Mouse (Mus musculus) left cerebral cortex, adult 8-10 months (tissue): ENCODE results near the gene Fcgrt. TPM values are rescaled to one million over a fixed set of nuclear protein-coding genes. Genes with fewer than 3 reads are reported as not detected.

Experiments used
- DNase-seq, 2 experiments: peaks; one replicate each; pipeline ENCODE4 v3.0.0; 2022; ENCODE audit warnings: low spot score in 2 of 2
- total RNA-seq, 4 experiments: library from RNA; stranded (reverse); gene quantifications; 2 replicates each; pipeline ENCODE4 v1.2.4; 2022

Gene Fcgrt
- total RNA-seq, 4 experiments from 2014 or later: 18.6 to 21.9 (median 19.9) TPM

DNA sequence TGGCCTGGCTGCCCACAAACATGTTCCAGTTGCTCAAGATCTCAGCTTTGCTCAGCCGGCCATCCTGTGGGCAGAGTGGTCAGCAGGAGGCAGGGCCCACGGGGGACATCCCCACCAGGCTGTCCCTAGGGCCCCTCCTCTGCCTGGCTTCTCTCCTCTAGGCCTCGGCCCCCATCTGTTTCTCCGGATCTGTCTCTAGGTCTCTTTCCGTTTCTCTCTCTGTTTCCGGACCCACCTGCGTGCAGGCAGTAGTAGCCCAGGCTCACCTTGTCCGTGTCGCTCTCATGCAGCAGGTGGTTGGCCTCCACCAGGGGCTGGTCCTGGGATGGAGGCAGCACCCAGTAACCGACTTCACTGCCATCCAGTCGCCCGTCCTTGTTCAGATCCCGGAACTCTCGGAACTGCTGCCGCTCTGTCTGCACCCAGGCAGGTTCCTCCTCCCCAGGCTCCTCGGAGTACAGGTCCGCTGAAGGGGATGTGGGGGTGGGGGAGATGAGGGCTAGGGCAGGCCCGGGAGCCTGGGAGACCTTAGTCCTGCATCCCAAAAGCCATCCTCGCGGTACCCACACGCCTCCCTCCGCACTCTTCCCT is 20.3 kb downstream of the Fcgrt start:
- no peak for DNase-seq

DNA sequence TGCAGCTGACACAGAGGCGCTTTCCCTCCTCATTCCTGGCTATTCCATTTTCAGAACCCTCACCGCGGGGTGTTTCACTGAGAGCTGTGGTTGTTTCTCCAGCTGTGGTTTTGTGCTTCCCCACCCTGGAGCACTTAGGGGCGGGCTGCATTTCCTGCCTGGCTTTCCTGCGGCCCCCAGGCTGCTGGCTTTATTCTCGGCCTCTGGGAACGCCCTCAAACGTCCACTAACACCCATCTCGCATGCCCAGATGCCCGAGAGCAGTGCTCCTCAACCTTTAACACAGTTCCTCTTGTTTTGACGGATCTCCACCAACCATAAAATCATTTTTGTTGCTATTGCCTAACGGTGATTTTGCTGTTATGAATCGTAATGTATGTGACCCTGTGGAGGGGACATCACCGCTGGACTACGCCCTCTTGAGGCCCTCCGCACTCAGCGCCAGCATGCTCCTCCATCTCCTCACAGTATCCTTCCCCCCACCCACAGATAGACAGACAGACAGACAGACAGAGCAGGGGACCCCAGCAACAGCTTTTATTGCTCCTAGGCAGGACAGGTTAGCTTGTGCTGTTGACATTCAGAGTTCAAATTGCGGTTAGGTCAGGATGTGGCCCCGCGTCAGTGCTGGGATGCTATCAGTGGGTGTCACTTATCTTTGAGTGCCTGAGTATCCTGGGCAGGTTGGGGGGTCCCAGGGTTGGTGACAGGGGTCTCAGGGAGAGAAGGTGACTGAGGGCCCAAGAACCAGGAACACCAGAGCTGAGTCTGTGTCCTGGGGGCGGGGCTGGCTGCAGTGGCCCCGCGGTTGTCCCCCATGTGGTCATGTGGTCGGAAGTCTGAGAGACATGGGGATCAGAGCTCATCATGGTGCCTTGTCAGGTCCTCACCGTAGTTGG is 21.0 kb downstream of the Fcgrt start:
- no peak for DNase-seq

DNA sequence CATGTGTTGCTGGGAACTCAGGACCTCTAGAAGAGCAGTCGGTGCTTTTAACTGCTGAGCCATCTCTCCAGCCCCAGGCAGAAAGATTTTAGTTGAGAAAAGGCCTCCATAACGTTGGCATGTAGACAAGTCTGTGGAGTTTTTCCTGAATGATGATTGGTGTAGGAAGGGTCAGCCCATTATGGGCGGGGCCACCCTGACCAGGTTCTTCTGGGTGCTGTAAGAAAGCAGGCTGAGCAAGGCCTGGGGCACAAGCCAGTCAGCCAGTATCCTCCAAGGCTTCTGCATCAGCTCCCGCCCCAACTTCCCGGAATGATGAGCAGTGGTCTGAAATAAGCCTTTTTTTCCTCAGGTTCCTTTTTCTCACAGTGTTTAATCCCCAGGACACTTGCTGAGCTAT is 22.6 kb downstream of the Fcgrt start:
- DNase-seq: no peak

DNA sequence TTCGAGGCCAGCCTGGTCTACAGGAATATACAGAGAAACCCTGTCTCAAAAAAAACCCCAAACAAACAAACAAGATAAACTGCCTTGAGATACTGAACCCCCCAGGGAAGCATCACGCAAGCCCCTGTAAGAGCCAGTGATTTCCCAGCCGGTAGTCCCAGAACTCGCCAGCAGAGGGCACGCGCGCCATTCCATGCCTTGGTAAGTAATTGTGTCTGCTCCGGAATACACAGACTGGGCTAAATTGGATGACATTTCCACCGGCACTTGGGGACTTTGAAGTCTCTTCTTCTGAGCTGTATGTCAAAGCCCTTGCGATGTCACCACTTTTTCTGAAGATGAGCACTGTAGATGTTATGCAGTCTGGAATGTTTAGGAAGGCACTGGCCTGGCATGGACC is 23.8 kb downstream of the Fcgrt start:
- peak; percentile 70 to 96 for DNase-seq

DNA sequence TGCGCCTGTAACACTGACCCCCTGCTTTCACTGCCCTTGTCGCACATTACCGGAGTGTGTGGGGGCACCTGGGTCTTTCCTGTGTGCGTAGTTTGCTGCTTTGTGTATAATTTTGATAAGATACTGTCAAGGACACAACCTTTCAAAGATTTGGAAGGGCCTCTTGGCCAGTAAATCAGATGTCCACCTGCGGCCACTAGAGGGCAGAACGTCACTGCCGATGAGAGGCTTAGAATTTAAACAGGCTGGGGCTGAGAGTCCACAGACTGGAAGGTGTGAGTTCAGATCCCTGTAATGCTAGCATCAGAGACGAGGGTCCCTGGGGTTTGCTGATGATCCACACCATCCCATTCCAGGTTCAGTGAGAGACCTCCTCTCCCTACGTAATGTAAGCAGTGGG is 25.1 kb downstream of the Fcgrt start:
- DNase-seq: no peak

DNA sequence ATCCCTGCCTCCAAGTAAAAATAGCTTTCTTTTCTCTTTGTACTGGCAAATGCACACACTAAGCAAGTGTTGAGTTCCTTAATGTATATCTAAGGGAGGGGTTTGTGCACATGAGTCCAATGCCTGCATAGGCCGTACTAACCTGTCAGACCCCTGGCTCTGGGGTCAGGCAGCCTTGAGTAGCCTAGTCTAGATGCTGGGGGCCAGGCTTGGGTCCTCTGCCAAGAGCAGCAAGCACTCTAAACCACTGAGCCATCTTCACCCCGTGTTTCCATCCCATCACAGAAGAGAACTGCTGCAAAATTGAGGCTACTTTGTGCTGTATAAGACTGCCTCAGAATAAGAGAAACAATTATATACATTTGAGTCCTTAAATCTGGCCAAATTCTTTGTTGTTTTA is 25.8 kb downstream of the Fcgrt start:
- DNase-seq: no peak

DNA sequence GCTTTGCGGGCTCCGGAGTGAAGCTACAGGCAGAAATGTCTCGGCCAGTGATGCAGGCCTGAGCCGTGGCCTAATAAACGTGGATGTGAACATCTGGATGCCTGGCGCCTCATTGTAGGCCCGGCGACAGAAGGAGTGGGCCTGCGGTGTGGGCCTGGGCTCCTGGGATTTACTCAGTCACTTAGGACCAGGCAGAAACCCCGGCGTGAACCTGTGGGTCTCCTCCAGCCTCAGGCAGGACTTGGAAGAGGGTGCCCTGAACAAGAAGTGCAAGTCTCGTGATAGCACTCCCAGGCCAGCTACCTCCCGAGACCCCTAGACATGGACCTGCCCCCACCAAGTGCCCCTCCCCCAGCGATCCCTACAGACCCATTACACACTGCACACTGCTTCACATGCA is 26.3 kb downstream of the Fcgrt start:
- no peak for DNase-seq

DNA sequence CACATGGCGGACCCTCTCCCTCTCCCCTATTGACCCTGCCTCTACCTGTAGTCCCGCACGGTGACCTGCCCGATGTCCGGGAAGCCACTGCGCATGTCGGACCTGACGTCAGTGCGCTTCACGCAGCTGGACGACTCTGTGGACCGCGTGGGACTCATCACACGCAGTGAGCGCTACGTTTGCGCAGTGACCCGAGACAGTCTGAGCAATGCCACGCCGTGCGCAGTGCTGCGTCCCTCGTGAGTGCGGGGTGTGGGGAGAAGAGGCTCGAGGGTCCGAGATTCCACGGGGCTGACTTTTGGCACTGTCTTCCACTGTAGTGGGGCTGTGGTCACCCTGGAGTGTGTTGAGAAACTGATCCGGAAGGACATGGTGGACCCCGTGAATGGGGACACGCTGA is 27.1 kb downstream of the Fcgrt start:
- DNase-seq: no peak

DNA sequence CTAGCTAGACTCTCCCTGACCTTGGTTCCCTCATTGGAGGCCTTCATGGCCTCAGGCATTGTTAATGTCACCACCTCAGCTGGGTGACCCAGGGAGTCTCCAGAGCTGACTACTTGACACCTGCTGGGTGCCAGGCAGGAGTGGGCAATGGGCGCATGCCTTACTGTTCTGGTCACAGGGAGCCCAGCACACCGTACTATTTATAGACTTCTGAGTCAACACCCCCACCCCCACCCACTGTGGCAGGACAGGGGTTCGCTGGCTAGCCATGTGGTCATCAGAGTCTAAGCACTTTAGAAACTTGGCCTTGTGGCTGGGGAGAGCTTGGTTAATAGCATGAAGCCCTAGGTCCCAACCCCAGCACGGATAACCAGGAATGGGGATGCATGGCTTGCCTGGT is 28.2 kb downstream of the Fcgrt start:
- no peak for DNase-seq

DNA sequence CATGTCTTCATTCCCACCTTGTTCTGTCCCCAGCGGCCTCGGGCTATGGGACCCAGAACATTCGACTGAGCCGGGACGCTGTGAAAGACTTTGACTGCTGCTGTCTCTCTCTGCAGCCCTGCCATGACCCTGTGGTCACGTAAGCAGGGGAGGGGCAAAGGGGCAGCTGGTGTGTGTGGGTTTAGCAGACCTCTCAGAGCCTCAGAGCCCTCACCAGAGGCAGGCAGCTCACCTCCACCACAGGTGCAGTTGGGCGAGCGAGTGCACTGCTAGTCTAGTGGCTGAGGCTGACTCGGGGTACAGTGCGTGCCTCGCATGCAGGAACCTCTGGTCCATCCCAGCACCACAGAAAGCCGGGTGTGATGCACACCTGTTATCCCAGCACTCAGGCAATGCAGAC is 29.7 kb downstream of the Fcgrt start:
- DNase-seq: no peak

DNA sequence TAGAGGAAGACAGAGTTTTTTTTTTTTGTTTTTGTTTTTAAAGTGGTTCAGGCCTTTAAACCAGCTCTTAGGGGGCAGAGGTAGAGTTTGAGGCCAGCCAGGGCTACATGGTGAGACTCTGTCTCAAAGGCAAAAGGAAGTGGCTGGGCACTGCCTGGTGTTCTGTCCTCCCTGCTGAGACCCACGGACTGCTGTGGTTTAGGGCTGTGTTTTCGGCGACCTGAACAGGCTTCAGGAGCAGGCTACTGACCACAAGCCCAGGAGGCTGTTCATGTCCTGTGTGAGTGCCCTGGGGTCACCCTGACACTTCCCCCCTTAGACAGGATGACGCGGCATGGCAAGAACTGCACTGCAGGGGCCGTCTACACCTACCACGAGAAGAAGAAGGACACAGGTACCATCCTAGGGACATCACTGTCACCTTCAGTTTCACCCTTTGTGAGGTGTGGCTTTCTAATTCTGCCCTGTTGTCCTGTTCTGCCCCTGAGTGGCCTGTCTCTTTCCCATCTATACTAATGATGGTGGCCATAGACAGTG is 30.4 kb downstream of the Fcgrt start:
- no peak for DNase-seq

DNA sequence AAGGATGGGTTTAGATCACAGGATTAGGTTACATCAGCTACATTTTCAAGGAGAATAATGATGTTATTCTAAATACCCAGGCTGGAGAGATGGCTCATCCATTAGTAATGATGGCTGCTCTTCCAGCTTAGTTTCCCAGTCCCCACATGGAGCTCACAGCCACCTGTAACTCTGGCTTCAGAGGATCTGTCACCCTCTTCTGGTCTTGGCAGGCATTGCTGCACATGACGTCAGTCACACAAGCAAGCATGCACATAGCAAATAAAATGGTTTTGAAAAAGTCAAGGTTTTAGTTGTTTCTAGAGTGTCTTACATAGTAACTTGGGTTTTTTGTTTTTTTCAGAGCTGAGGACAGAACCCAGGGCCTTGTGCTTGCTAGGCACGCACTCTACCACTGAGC is 31.4 kb downstream of the Fcgrt start:
- no peak for DNase-seq

DNA sequence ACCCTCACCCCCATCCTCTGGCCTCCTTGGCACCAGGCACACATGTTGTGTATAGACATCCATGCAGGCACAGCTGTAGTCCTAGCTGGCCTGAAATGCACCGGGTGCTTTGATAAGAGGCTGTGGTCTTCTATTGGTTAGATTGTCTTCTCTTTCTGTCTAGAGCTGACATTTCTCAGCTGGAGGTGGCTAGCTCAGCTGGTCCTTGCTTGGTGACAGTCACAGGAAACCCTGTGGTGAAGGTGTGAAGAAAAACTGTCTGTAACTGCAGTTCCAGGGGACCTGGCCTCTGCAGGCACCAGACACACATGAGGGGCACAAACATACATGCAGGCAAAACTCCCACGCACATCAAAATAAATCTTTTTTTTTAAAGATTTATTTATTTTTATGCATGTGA is 34.0 kb downstream of the Fcgrt start:
- no peak for DNase-seq

DNA sequence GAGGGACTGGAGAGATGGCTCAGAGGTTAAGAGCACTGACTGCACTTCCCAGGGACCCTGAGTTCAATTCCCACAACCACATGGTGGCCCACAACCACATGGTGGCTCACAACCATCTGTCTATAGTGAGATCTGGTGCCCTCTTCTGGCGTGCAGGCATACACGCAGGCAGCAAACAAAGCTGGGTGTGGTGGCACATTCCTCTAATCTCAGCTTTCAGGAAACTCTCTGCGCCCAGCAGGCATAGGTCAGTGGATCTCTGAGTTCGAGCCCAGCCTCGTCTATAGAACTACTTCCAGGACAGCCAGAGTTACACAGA is 35.7 kb downstream of the Fcgrt start:
- no peak for DNase-seq

DNA sequence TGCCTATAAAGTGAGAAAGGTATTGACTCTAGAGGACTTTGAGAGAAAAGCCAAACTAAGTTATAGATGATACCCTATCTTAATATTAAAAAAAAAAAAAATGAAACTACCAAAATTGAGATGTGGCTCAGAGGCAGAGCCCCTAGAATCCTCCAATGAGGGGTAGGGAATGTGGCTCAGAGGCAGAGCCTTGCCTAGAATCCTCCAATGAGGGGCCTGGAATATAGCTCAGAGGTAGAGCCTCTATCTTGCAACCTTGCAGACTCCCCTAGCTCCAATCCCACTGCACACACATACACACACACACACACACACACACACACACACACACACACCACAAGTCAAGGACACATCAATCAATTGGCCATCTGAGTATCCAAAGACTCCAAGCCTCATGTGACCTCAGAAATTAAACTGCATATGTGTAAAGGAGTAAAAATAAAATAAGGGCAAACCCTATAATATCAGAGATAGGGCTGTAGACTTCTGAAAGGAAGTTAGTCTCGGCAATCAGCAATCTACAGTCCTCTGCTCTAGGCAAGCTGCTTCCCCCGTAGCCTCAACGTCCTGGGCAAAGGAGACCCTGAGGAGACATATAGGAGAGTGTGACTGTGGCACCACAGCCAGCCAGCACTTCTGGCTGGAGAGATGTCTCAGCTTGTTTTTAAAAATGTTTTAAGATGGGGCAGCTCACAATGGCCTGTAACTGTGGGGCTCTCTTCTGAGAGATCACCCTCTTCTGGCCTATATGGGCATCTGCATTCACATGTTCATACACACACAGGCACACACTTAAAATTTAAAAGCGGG is 36.3 kb downstream of the Fcgrt start:
- no peak for DNase-seq

DNA sequence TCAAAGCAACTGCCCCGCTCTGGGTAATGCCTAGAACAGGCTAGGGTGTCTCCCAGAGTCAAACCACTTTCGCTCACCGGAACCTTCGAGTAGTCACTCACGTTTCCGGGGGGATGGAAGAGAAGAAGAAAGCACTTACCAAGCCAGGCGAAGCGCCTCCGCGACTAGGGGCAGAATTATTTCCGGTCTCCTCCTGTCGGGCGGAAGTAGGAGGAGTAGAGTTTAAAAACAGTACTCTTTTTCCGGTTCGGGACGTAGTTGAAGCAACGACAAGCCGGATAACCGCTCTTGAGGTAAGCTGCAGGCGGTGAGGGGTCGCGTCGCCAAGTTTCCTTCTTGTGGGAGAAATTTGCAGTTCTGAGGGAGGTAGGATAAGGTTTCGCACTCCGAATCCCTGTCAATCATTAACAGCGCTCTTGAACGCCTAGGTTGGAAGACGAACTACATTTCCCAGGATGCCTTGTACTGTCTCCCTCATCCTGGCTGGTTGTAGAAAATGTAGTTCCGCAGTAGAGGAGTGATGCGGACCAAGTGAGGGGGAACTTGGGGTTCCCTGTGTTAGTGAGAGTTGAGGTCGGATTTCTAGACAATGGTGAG is 41.3 kb downstream of the Fcgrt start, which contains the start of the genes Nosip and Prrg2:
Gene Nosip, plus strand, starts transcription at position 191 of the 597 bp plus-strand sequence.
Gene Prrg2, minus strand, starts transcription at position 439 of the 597 bp plus-strand sequence.
- peak; percentile 94 to 96 for DNase-seq

DNA sequence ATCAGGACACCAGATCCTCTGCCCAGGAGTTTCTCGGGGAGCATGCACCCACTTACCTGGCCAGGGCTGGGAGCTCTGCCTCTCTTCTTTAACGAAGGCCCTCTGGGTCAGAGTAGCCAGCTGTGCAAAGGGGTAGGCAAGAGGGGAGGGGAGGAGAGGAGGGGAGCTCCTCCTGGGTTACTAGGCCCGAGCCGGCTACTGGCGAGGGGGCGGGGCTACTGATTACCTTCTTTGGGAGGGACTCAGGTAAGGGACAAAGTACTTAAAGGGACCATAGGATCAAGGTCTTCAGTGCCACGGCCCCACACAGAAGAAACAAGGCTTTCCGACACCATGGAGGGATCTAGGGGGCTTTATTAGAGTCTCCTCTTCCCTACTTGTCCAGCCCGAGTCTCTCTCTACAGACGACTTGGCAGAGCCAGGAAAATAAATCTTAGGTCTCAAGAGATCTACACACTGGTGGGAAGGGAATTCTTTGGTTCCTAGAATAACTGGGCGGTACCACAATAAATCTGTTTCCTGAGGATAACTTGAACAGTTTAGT is 42.0 kb downstream of the Fcgrt start:
- no peak for DNase-seq

DNA sequence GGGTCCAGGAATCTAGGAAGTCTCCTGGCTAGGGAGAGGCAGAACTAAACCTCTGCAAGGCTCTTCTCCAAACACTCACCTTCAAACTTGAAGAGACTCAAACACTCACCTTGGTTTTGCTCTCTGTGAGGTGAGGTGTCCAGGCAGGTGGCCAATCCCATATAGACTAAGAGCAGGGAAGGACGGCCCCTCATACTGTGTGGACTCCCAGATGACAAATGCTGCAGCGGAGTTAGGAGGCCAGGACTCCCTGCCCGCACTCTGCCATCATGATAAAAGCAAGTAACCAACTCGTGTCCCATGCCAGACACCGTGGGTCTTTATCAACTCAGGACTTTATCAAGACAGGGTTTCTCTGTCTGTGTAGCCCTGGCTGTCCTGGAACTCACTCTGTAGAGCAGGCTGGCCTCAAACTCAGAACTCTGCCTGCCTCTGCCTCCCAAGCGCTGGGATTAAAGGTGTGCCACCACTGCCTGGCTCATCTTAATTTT is 43.0 kb downstream of the Fcgrt start:
- DNase-seq: no peak

DNA sequence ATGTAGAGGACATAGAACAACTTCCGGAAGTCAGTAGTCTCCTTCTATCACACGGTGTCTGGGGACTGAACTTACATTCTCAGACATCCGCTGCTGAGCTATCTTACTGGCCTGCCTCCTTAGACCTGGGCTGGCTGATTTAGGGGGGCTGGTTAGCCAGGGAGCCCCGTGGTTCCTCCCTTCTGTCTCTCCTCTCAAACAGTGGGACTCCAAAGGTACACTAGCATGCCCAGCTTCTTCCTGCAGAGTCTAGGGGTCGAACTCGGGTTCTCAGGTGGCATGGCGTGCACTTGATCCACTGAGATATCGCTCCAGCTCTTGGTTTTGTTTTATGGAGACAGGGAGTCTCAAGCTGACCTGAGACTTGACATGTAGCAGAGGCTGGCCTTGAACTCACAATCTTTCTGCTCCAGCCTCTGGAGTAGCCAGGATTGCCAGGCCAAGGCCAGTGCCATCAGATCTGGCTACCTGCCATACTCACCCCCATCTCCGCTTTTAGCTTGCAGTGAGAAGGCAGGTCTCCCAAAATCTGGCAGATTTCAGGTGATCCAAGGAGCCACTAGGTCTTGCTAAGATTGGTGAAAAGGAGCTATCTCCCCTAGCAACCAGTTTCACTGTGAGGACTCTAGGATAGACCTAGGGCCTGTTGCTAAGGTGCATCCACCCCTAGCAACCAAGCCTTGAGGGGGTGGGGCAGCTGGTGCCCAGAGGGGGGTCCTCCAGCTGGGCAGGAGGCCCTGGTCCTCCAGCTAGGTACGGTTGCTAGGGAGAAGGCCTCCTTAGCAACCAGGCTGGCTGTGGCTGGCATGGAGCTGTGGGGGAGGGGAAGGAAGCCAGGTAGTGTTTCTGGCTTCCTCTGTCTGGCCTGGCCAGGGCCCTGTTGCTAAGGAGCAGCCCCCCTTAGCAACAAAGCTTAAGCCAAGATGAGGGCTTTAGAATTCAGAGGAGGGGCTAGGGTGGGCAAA is 44.8 kb downstream of the Fcgrt start:
- DNase-seq: no peak

DNA sequence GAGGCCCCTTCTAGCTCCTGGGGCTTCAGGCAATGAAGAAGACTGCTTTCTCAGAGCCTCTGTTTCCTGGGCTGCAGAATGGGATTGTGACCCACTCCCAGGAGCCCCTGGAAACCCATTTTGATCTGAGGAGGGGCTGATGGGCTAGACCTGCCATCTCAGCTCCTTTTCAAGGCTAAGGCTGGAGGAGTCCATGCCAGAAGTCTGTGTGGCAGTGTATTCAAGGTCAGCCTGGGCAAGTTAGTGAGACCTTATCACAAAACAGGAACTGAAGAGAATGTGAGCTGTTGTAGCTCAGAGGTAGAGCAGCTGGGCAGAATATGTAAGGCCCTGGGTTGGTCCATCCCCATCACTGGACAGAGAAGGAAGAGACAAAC is 46.7 kb downstream of the Fcgrt start:
- DNase-seq: no peak
